Mouse (Mus musculus) kidney, postnatal 10 days (tissue): Measurements from ENCODE around the gene Insig1.
A peak's percentile ranks its signal among the peaks of the same experiment; 100 is the strongest.

Source experiments
- DNase-seq: peaks from one replicate; pipeline ENCODE4 v3.0.0; 2021; ENCODE audit warnings: mixed read lengths

Insig1 gene

DNA sequence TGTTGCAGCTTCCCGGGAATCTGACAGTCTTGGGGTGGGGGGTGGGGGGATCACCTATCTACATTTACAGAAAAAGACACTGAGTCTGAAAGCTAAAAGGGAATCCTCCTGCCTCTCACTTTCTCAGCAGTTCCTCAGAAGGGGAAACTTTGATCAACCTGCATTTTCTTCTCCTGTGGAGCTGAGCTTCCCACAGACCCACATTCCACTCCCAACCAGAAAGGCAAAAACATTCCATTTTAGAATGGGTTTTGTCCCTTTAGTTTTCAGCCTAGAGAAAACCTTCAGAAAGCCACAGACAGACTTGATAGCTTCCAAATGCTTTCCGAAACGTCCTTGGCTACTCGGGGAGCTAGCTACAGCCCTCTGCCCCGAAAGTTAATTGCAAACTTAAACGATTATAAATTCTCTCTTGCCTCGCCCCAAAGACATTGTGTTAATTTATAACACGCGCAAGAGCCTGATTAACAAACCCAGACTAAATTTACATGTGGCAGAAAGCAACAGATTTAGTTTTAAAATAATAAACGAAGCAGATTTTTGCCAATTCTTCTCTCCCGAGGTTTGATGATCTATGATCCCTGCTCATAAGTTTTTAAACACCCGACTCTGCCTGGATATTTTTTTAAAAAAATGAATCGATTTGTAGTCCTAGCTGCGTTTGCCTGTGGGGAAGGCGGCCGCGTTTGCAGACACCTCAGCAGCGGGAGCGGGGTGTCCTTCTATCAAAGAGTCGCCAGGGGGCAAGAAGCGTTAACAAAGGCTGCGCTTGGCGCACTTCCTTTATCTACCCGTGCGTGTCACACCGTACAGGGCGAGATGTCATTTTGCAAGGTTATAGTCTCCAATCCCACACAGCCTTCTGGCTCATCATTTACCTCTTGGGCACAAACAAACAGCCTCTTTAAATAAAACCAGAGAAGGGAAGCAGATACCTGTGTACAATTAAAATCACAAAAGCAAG, 51.6 kb downstream of the Insig1 start:
- DNase-seq: peak; percentile 79

DNA sequence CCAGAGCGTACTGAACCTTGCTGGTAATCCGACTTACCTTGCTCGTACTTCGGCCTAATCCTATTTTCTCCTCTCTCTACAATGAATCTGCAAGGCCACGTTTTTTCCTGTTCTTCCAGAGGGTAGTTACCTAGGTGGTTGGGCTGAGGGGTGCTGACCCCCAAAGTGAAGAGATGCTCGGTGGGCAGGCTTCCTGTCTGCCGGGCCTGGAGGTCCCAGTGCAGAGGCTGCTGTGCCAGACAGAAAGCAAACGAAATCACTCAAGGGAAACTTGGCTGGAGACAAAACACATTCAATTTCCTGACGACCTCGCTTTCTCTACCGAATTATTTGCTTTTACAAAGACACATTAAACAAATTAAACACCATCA, 52.3 kb downstream of the Insig1 start:
- no peak for DNase-seq

DNA sequence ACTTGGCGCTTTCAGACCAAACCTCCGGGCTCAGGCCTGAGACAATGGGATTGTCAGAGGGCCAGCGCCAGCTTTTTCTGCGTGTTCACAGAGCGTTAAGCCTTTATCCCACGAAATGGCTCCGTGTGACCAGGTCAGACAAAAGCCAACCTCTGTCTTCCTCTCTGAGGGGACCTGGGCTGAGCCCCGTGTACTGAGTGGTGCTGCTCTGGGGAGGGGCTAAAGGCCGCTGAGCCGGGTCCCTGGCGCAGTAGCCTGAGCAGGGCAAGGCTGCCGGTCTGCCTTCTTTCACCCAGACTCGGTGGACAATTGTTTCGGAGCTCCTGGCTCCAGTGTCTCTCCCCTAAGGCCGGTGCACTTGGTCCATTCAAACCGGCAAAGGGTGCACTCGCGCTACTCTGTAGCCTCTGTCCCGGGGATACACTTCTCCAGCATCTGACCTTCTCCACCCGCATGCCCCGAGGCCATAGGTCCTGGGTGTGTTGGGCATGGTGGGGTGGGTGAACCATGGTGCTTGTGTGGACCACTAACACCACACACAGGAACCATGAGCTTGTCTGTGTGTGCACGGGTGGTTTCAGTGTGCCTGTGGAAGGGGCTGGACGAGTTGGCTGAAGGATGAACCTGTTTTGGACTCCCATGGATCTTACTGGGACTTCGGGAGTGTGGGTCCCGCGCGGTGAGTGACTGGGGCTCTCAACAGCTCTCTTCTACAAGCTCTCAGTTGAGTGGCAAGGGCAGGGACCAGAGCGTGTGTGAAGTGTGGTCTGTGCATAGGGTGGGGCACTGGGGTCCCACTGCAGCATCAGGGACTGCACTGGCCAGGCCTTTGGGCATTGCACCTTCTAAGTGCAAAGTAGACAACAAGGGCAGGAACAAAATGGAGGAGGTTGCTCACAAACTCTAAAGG, 53.4 kb downstream of the Insig1 start:
- no peak for DNase-seq
